Mouse (Mus musculus) left cerebral cortex, postnatal 36 days (tissue): Measurements from ENCODE around the gene Usp22. TPM values are rescaled to one million over a fixed set of nuclear protein-coding genes. Genes with fewer than 3 reads are reported as not detected.
"Not testable (repeated sequence)": the region's sequence is repeated elsewhere in the genome, so short reads cannot be mapped to it uniquely, and the experiment has no call there.

Experiments used
- DNase-seq, 2 experiments: peaks; one replicate each; pipeline ENCODE4 v3.0.0; 2021 to 2022; ENCODE audit warnings: low spot score in 2 of 2, mixed read lengths in 1 of 2
- intact Hi-C: fragments of 180-260 bp; cut with DNase I; formaldehyde crosslinking; loops from one replicate; pipeline ENCODE4 v1.15.1; 2025
- total RNA-seq, 2 experiments: library from RNA; stranded (reverse); gene quantifications; 2 replicates each; pipeline ENCODE4 v1.2.3; 2021

The Usp22 gene
- total RNA-seq, 2 experiments from 2014 or later, result 203 to 226 TPM

DNA sequence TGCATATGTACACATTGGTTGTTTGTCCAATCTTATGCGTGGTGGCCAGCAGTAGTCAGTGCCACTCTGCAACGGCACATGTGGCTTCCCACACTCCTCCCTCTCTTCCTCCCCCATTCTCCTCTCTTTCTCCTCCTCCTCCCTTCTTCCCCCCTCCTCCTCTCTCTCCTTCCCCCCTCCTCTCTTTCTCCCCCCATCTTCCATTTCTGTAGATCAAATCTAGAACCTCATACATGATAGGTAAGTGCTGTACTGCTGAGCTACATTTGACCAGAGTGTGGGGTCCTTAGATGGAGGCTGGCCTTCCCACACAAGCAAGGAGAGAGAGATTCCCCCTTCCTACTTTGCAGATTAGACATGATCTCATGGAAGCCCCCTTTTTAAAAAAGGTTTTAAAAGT is 17.9 kb upstream of the Usp22 start:
- no peak for DNase-seq
- intact Hi-C loops, result loop anchor here (2.0 to 5.0 kb wide), 4 partner anchors 40 to 216 kb away; partner anchors contain the start of gene Slc47a2

DNA sequence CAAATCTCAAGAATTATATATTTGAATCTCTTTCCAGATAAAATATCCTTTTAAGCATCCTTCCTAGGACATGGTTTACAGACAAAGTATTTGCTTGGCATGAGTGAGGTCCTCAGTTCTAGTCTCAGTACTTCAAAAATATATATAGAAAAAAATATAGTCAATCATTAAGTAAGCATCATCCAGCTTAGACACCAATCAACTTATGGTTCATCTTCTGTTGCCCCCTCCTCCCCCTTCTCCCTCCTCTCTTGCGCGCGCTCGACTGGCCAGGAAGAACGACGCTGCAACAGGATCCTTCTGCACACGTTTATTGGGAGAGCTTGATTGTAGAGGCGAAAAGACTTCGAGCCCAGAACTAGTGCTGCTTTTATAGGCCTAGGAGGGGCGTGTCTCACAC is 17.3 kb upstream of the Usp22 start:
- DNase-seq, result not testable (repeated sequence)
- intact Hi-C loops, result loop anchor here (2.0 to 5.0 kb wide), 4 partner anchors 40 to 217 kb away; partner anchors contain the start of gene Slc47a2

DNA sequence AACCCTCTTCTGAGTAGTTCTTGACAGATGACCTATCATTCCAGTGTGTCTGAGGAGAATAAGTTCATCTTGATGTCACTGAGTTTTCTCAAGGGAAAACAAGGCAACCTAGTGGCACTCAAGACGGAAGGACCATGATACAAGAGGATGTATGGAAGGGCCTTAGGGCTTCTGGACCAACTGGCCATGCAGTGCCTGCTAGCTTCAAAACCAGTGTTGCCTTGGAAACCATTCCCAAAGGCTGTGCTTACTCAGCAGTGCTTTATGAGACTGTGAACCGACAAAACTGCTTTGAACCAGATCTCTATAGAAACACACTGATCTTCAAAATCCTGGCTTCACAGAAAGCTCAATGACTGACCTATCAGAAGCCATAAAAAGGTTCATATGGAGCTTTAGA is 15.9 kb upstream of the Usp22 start:
- DNase-seq, result no peak
- intact Hi-C loops, result loop anchor here (5.0 kb wide), 3 partner anchors 42 to 197 kb away; partner anchors contain the start of gene Slc47a2

DNA sequence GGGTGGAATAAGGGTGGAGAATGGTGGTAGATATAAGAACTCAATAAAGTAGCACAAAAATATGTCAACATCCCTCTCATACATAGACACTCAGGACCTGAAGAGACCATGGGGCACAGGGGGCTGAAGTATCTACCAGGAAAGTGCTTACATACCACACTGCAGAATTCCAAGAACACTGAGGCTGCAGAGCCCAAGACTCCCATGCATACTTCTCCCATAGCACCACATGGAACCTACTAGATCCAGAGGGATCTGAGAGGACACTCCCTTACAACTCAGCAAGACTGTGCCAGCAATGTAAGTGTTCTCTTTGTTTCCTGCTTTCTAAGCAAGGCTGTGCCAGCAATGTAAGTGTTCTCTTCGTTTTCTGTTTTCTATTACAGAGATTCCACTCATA is 9.0 kb upstream of the Usp22 start:
- intact Hi-C loops, result no loop called here
- DNase-seq, result no peak

DNA sequence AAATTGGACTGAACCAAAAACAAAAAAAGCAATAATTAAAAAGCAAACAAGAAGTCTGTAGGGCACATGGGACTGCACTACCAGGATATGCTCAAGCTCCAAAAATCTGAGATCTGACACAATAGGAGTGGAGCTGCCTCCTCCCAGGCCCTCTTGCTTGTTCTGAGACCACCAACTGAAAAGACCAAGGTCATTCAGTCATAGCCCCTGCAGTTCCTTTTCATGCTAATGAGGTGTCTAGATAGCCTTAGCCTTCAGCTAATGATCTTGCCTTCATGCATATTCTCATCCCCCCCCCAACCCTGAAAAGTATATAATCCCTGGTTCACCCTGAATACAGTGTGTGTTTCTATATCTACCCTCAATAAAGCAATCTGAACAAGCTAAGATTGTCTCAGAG is 6.8 kb upstream of the Usp22 start:
- no peak for DNase-seq
- intact Hi-C loops, result no loop called here

DNA sequence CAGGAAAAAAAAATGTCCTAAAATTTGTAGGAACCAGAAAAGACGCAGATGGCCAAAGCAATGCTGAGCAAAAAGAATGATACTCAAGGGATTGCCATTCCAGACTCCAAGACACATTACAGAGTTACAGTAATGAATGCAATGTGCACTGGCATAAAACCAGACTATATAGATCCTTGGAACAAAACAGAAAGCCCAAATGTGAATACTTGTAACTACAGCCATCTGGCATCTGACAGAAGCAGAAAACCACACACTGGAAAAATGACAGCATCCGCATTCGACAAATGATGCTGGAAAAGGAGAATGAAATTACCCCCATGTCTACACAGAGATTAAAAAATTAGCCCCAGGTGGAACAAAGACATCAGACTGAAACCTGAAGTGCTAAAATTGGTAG is 5.5 kb upstream of the Usp22 start:
- no peak for DNase-seq
- intact Hi-C loops, result no loop called here

DNA sequence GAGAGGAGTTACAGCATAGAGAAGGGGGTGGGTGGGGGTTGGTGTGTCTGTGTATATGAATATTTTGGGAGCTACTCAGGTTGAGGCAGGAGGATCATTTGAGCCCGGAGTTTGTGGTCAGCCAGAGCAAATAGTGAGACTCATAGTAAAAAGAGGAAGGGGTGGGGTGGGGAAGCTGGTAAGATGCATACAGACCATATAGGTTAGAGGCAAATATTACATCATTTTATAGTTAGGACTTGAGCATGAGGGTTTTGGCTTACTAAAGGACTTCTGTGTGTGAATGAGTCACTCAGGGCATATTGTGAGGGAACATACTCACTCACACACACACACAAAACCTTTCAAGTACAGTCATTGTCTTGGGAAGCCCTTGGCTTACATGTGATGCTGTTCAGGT is 1.5 kb upstream of the Usp22 start:
- DNase-seq, result no peak
- intact Hi-C loops, result loop anchor here (10.0 kb wide), 1 partner anchor 328 kb away; the partner anchor contains the start of gene B9d1

DNA sequence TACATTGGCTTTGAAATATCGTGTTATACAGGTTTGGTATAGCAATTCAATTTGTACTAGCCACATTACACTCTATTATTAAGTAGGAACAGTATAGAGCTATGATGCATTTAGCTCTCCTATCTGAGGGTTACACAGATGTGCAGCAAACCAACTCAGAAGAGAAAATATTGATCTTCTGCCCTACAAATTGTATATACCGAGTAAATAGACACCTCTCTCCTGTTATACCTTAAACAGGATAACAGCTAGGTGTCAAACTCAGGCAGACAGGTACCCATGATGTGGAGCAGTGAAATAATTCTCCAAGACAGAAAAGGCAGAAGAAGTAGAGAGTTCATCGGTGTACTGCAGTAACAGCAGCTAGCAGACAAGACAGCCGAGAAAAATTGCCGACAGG is 923 bp upstream of the Usp22 start:
- intact Hi-C loops, result loop anchor here (10.0 kb wide), 1 partner anchor 329 kb away; the partner anchor contains the start of gene B9d1
- DNase-seq, result no peak

DNA sequence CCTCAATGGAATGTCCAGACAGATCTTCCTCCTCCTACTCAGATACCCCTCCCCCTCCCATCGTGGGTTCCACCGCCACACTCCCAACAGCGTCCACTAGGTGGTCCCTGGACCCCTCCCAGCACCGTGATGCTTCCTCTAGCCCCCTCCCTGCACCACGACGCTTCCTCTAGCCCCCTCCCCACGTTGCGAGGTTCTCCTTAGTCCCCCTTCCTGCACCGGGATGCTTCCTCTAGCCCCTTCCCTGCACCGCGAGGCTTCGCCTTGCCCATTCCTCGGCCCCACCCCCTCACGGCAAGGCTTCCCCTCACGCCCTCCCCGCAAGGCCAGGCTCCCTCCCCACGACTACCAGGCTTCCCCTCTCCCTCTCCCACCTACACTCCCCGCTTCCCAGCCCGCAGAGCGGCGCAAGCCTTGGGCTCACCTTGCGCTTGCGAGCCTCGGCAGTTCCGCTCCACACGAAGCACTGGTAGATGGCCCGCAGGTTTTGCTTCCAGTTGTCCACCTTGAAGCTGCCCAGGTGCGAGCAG is 499 bp downstream of the Usp22 start:
- peak in 1 of 2 experiments; percentile 40 for DNase-seq
- intact Hi-C loops, result loop anchor here (10.0 kb wide), 1 partner anchor 330 kb away; the partner anchor contains the start of gene B9d1

DNA sequence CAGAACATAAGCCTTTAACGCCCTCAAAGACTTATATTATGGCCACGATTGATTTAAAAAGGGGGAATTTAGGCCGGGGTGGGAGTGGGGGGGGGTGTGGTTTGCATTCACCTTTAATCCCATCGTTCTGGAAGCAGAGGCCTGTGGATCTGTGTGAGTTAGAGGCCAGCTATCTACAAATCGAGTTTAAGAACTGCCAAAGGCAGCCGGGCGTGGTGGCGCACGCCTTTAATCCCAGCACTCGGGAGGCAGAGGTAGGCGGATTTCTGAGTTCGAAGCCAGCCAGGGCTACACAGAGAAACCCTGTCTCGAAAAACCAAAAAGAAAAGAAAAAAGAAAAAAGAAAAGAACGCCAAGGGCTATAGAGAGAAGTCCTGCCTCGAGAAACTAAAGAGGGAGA is 1.4 kb downstream of the Usp22 start:
- DNase-seq, result not testable (repeated sequence)
- intact Hi-C loops, result loop anchor here (10.0 kb wide), 1 partner anchor 331 kb away; the partner anchor contains the start of gene B9d1

DNA sequence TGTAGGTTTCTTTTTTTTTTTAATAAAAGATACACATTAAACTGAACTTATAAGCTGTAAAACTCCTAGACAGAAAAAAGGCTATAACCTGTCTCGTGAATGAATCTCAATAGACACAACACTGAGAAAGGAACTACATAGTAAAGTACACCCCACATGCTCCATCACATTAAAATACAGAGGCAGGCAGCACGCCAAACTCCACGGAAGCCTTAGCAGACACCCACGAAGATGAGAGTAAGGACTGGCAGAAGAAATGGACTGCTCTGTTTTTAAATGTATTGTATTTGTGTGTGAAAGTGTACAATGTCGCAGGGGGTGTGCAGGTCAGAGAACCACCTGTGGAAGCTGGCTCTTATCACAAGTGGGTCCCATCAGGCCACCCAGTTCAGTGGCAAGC is 4.7 kb downstream of the Usp22 start:
- no peak for DNase-seq
- intact Hi-C loops, result loop anchor here (10.0 kb wide), 1 partner anchor 335 kb away; the partner anchor contains the start of gene B9d1

DNA sequence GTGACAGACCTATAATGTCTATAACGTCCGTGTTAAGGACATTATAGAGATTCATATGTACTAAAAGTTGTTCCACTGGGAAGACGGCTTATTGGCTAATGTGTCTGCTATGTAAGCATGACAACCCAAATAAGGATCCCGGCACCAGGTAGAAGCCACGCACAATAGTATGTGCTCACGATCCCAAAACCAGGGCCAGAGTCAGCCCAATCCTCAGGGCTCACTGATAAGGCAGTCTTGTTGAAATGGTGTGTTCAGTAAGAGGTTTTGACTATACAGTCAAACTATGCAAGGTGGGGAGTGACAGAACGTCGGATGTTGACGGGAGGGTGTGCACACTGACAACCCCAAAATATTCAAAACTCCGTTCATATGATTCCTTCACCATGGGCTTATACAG is 10.0 kb downstream of the Usp22 start:
- DNase-seq, result no peak
- intact Hi-C loops, result no loop called here

DNA sequence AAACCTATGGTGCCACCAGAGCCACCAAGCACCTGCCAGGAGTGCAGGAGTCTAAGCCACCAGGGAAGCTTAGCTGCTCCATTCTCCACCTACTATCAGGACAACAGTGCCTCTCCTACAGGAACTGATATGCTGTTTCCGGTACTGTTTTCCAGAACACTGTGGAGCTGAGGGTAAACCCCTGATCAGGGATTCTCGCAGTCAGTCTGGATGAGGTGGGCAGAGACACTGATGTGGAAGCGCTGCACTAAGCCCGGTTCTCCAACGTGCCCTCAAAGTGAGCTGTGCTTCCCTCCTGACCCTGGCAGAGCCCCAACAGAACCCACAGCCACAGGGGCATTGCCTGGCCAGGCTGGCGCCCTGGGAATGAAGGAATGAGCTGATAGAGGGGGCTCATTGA is 10.5 kb downstream of the Usp22 start:
- intact Hi-C loops, result no loop called here
- no peak for DNase-seq

DNA sequence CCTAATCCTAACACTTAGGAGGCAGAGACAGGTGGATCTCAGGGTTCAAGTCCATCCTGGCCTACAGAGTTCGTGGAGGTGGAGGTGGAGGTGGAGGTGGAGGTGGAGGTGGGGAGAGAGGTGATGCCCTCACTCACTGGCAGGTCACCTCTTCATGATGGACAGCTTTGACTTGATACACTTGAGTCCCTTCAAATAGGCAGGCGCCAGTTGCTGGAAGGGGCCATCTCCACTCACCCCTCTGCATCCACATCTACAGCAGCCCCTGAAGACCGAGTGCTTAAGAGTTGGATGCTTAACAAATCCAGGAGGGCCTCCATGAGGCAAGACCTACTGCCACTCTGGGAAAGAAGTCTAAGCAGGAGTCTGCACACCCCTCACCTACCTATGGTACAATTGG is 11.5 kb downstream of the Usp22 start:
- intact Hi-C loops, result no loop called here
- DNase-seq, result no peak

DNA sequence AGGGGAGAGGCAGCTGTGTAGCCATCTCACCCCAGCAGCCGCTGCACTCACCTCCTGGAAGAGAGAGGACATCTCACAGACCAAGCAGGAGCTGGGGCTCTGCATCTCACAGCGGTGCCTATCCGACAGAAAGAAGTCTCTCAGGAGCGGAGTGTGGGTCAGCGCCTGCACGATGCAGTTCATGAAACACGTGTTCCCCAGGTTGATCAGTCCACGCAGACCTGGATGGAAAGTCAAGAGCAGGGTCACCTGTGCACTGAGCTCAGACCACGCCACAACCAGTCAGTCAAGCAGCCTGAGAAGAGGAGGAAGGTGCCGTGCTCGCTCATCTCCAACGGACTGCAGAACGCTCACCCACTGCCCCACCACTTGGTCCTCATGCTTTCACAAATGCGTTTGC is 12.1 kb downstream of the Usp22 start:
- intact Hi-C loops, result no loop called here
- no peak for DNase-seq

DNA sequence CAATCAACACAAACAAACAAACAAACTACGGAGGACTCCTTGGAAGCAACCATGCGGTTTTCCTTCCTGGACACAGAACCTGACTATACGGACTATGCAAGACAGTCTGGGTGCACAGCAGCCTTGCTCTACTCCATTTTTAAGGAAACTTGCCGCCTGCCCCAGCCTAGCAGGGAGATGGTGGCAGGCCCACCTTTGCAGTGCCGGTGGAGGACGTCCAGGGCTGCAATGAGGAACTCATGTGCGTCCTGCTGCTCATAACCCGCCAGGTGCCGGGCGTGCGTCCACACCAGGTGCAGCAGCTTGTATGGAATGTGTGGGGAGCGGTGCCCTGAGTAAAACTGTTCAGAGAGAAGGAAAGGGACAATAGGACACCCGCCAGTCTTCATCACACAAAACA is 13.7 kb downstream of the Usp22 start:
- no peak for DNase-seq
- intact Hi-C loops, result no loop called here

DNA sequence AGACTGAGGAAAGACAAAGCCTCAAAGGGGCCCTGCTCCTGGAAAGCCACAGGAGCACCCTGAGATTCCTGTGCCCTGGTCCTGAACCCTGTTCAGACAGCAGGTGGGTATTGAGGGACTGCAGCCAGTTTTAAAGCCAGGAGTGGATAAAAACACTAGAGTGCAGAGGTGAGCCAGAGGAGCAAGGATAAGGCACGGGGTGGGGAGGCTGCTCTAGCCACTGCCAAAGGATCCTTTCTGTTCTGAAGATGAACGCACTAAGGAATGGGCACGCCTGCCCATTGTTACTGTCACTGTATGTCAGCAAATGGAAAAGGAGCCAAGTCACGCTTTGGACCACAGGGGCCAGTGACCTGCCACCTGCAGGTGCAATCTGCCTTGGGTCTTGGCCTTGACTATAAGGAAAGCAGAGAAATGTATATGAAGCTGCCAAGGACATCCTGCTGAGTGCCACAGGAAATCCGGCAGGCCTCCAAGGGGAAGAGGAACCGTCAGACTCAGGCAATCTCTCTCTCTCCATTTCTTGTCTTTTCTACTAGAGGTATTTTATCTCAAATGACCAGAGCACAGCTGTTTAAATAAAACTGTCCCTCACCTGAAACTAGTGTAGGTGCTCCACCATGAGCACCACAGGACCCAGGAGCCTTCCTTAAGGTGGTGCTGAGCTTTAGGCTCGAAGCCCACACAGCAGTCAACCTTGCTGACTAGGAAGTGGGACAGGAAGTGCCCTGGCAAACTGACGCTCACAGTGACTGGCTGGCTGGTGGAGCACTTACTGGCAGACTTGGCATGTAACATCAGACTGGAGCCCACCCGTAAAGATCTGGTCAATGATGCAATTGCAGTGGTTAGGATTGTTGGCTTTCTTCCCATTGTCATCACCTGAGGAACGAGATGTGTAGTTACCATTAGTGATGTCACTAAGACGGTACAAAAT is 14.8 kb downstream of the Usp22 start:
- DNase-seq, result no peak
- intact Hi-C loops, result no loop called here

DNA sequence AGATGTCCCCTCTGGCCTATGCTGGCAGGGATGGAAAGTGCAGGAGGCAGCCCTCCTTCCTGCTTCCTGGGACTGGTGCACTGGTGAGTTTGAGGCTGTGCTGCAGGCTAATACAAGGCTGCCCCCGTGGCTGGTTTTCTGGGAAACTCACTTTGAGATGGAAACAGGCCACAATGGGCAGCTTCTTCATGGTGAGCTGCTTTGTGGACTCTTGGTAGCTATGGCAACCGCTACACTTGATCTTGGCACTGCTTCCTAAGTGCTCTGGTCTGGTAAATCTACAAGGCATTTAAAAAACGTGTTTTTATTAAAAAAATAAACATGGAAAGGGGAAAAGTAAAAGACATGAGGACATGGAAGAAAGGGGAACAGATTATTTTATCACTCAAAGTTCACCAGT is 16.7 kb downstream of the Usp22 start:
- DNase-seq, result no peak
- intact Hi-C loops, result no loop called here

DNA sequence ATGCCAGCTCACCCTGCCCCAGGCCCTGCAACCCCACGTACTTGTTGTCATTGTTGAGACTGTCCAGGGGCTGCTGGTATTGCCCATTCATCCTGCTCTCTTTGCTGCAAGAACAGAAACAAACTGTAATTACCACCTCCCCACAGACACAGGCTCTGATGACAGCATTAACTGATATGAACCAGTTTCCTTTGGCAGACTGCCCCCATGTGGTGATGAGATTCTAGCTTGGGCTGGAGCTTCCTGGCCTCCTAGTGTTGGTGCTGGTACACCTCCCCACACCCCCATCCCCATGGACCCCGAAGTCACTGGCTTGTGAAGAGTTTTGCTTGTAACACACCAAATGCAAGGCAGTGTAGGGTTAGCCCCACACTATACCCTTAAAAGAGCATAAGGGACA is 19.1 kb downstream of the Usp22 start:
- intact Hi-C loops, result no loop called here
- DNase-seq, result no peak

DNA sequence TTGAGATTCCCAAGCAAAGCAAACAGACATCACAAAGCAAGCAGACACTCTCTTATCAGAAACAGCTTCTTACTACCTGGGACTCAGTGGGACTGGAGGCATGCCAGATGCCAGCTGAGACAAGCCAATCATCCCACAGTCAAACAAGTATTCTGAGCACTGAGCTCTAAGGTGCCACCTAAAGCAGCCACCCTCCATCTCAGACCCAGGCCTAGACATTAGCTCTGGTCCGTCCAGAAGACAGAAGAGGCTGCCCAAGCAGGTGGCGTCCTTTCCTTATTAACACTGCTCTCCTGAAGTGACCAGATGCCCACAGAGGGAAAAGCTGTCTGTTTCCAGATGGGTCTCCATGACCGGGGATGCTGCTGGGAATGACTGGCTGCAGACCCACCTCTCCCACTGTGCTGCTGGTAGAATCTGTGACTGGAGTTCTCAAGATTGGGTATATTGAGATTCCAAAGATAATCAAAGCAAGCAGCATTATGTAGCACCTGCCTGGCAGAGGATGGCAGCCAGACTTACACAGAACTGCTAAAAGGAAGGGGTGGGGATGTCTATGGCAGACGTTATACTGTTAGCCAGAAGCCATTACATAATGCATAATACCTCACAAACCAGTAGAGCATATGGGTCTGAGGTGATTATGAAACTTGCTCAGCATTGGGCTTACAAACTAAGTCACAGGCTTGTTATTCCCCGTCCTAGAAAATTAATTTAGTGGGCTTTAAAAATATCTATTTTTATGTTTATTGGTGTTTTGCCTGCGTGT is 24.4 kb downstream of the Usp22 start:
- intact Hi-C loops, result no loop called here
- DNase-seq, result peak; percentile 18 to 31
